Mouse (Mus musculus) hindbrain, embryonic 14.5 days (tissue): Measurements from ENCODE around the gene Ppp1r3e. TPM values are rescaled to one million over a fixed set of nuclear protein-coding genes. Genes with fewer than 3 reads are reported as not detected.

Experiments
- ATAC-seq: fragments of 200-750 bp; cut with Nextera tagmentation; 2 replicates; pipeline ENCODE4 v1.8.0; 2017; ENCODE audit warnings: moderate number of reproducible peaks, mild to moderate bottlenecking, moderate TSS enrichment, moderate library complexity; ENCODE audit not compliant: low FRiP score
- DNase-seq: peaks from one replicate; pipeline ENCODE4 v3.0.0-alpha.2; 2015; ENCODE audit warnings: low spot score
- H3K27ac ChIP-seq: fragments of 300-500 bp; sonication (generic); 2 replicates; pipeline ENCODE4 v1.5.1; 2014; ENCODE audit warnings: mild to moderate bottlenecking, moderate library complexity
- H3K27me3 ChIP-seq: fragments of 300-500 bp; sonication (generic); 2 replicates; pipeline ENCODE4 v1.6.1; 2014; ENCODE audit warnings: mild to moderate bottlenecking, low read length, mixed read lengths; ENCODE audit not compliant: control insufficient read depth, insufficient read depth
- H3K36me3 ChIP-seq: fragments of 300-500 bp; sonication (generic); replicated peaks from 2 replicates; pipeline ENCODE4 v1.6.1; 2014; ENCODE audit not compliant: control insufficient read depth, insufficient read depth
- H3K4me1 ChIP-seq: fragments of 300-500 bp; sonication (generic); replicated peaks from 2 replicates; pipeline ENCODE4 v1.6.1; 2014; ENCODE audit warnings: antibody characterized with exemption, low read length, mixed read lengths; ENCODE audit not compliant: control insufficient read depth, insufficient read depth
- H3K4me2 ChIP-seq: fragments of 300-500 bp; sonication (generic); replicated peaks from 2 replicates; pipeline ENCODE4 v1.6.1; 2014; ENCODE audit warnings: mild to moderate bottlenecking, moderate library complexity
- H3K4me3 ChIP-seq: fragments of 300-500 bp; sonication (generic); replicated peaks from 2 replicates; pipeline ENCODE4 v1.5.1; 2014; ENCODE audit warnings: mild to moderate bottlenecking, low read length
- H3K9ac ChIP-seq: fragments of 300-500 bp; sonication (generic); 2 replicates; pipeline ENCODE4 v1.6.1; 2014
- H3K9me3 ChIP-seq: fragments of 300-500 bp; sonication (generic); 2 replicates; pipeline ENCODE4 v1.6.1; 2016; ENCODE audit warnings: low read length; ENCODE audit not compliant: control insufficient read depth
- whole genome bisulfite sequencing: fragments of 180-500 bp; shearing (Covaris S2); extraction: QIAGEN DNeasy Blood & Tissue Kit; methylation state at CpG from one replicate; pipeline ENCODE4 v1.1.7; 2014; 5-methylcytosine and 5-hydroxymethylcytosine counted together
- polyA plus RNA-seq: library from polyadenylated mRNA; unstranded; fragments of >200 nt; fragmentation: Nextera tagmentation; extraction: Ambion mirVana; gene quantifications from 2 replicates; pipeline ENCODE4 v1.2.1, GENCODE M21; 2014

The Ppp1r3e gene
- polyA plus RNA-seq, 1 experiment from 2014 or later, result 5.0 TPM

- no peak for DNase-seq
- Histone ChIP-seq H3K27me3 (no peaks in the 10 kb centered on the region), H3K4me1 (peaks cover 11% of the 10 kb centered on the region), H3K4me3 (peak overlapping the region; percentile 83), H3K27ac (peak overlapping the region; percentile 94), H3K4me2 (peak overlapping the region; percentile 85), H3K9me3 (no peaks in the 10 kb centered on the region), H3K9ac (peak overlapping the region; percentile 95), H3K36me3 (peaks cover 42% of the 10 kb centered on the region)
- WGBS, result 3% methylated on average over 60 of the region's 69 CpGs
- peak; percentile 61 for ATAC-seq
These were observed 34.9 kb upstream of the Ppp1r3e start for GRCm38 (mm10) chr14:54912109-54912850.

- Histone ChIP-seq H3K27ac (no peak overlapping the region), H3K27me3 (no peaks in the 10 kb centered on the region), H3K4me2 (no peak overlapping the region), H3K36me3 (peaks cover 61% of the 10 kb centered on the region), H3K9ac (no peak overlapping the region), H3K9me3 (no peaks in the 10 kb centered on the region), H3K4me3 (no peak overlapping the region), H3K4me1 (peaks cover 10% of the 10 kb centered on the region)
- DNase-seq (no peak), ATAC-seq (no peak)
- WGBS, result 81% methylated on average over 7 of the region's 7 CpGs
These were observed 31.3 kb upstream of the Ppp1r3e start for GRCm38 (mm10) chr14:54908682-54909081.

GRCm38 (mm10) chr14:54903641-54904040 lies 26.3 kb upstream of the Ppp1r3e start:
- WGBS, result 92% methylated on average over 4 of the region's 4 CpGs

DNA sequence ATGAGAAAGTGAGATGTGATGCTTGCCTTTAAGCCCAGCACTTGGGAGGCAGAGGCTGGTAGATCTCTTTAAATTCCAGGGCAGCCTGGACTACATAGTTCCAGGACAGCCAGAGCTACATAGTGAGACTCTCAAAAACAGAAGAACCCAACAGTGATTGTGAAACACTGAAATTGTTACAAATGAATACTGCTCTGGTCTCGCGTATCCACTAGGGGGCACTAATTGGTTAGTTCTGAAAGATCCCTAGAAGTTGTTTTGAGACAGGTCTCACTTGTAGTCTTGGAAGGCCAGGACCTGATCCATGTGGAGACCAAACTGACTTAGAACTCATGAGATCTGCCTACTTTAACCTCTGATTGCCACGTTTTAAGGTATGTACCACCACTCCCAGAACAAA lies 23.0 kb upstream of the Ppp1r3e start:
- no peak overlapping the region for H3K27ac ChIP-seq
- peaks cover 8% of the 10 kb centered on the region for H3K4me1 ChIP-seq
- no peak overlapping the region for H3K4me2 ChIP-seq
- H3K9me3 ChIP-seq, result no peaks in the 10 kb centered on the region
- no peak overlapping the region for H3K4me3 ChIP-seq
- H3K36me3 ChIP-seq, result peaks cover 50% of the 10 kb centered on the region
- H3K9ac ChIP-seq, result no peak overlapping the region
- no peaks in the 10 kb centered on the region for H3K27me3 ChIP-seq
- 1% methylated on average over 3 of the region's 3 CpGs for WGBS
- DNase-seq (peak; percentile 93), ATAC-seq (peak; percentile 64)

More at GRCm38 (mm10) chr14:54903641-54904040, 26.3 kb upstream of the Ppp1r3e start:
- DNase-seq (no peak), ATAC-seq (no peak)
- H3K27ac ChIP-seq, result no peak overlapping the region
- H3K9ac ChIP-seq, result no peak overlapping the region
- no peak overlapping the region for H3K4me3 ChIP-seq
- H3K4me2 ChIP-seq, result no peak overlapping the region
- H3K36me3 ChIP-seq, result peaks cover 50% of the 10 kb centered on the region
- H3K4me1 ChIP-seq, result 0 out of 2 replicates have a peak, but pooled peaks cover 2% of the 10 kb centered on the region
- H3K9me3 ChIP-seq, result no peaks in the 10 kb centered on the region
- H3K27me3 ChIP-seq, result no peaks in the 10 kb centered on the region

- H3K4me2 ChIP-seq, result no peak overlapping the region
- no peak overlapping the region for H3K27ac ChIP-seq
- H3K36me3 ChIP-seq, result peaks cover 44% of the 10 kb centered on the region
- WGBS, result 68% methylated on average over 2 of the region's 2 CpGs
- H3K4me3 ChIP-seq, result no peak overlapping the region
- ATAC-seq (no peak), DNase-seq (no peak)
- no peak overlapping the region for H3K9ac ChIP-seq
- H3K4me1 ChIP-seq, result peaks cover 17% of the 10 kb centered on the region
- H3K27me3 ChIP-seq, result no peaks in the 10 kb centered on the region
- no peaks in the 10 kb centered on the region for H3K9me3 ChIP-seq
These were observed 20.1 kb upstream of the Ppp1r3e start for GRCm38 (mm10) chr14:54897445-54897844.

- Histone ChIP-seq H3K27ac (peak overlapping the region; percentile 98), H3K4me1 (peaks cover 17% of the 10 kb centered on the region), H3K4me2 (peak overlapping the region; percentile 65), H3K27me3 (no peaks in the 10 kb centered on the region), H3K4me3 (peak overlapping the region; percentile 93), H3K9ac (peak overlapping the region; percentile 99), H3K9me3 (no peaks in the 10 kb centered on the region), H3K36me3 (peaks cover 44% of the 10 kb centered on the region)
- DNase-seq (peak; percentile 56), ATAC-seq (no peak; the same call in 1 of the 2 replicates)
- WGBS, result under 1% methylated on average over 53 of the region's 54 CpGs
These were observed 17.2 kb upstream of the Ppp1r3e start for GRCm38 (mm10) chr14:54894296-54895151.

DNA sequence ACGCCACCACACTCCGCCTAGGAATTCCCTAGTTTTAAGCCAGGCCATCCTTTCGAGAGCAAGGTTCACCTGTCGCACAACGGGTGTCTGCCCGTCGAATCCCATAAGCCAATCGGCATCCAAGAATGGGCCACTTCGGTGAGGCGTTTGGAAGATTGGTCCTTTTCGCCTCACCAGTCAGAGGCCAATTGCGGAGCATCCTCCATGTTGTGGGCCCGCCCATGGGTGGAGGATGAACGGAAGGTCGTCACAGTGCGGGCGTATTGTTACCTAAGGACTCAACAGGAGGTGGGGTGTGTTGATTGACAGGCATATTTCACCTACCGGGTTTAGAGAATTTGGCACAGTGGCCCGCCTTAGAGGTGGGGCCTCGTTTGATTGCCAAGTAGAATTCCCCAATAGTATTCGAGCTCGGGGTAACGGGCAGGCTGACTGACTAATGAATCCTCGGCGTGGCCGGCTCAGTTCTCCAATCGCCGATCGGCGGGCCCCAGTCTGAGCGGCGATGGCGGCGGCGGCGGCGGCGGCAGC lies 16.4 kb upstream of the Ppp1r3e start:
- peaks cover 17% of the 10 kb centered on the region for H3K4me1 ChIP-seq
- H3K36me3 ChIP-seq, result peaks cover 36% of the 10 kb centered on the region
- WGBS, result under 1% methylated on average over 38 of the region's 38 CpGs
- no peaks in the 10 kb centered on the region for H3K9me3 ChIP-seq
- H3K27me3 ChIP-seq, result no peaks in the 10 kb centered on the region
- H3K9ac ChIP-seq, result peak overlapping the region; percentile 99
- H3K4me2 ChIP-seq, result peak overlapping the region; percentile 45
- ATAC-seq (peak; percentile 99), DNase-seq (peak; percentile 98)
- peak overlapping the region; percentile 98 for H3K27ac ChIP-seq
- H3K4me3 ChIP-seq, result peak overlapping the region; percentile 93

GRCm38 (mm10) chr14:54892200-54892599 lies 14.8 kb upstream of the Ppp1r3e start, which contains the start of gene Pabpn1:
Pabpn1 (plus strand) TSS chr14:54892500.
- H3K9me3 ChIP-seq, result no peaks in the 10 kb centered on the region
- H3K4me1 ChIP-seq, result peaks cover 17% of the 10 kb centered on the region
- ATAC-seq (no peak), DNase-seq (no peak)
- H3K4me3 ChIP-seq, result peak within 1 kb of the TSS; percentile 28
- WGBS, result 99% methylated on average over 3 of the region's 3 CpGs
- peak within 1 kb of the TSS; percentile 6; the same call in 1 of the 2 replicates for H3K9ac ChIP-seq
- peaks cover 22% of the 10 kb centered on the region for H3K36me3 ChIP-seq
- H3K4me2 ChIP-seq, result peak within 1 kb of the TSS; percentile 45
- H3K27ac ChIP-seq, result peak within 1 kb of the TSS; percentile 72
- H3K27me3 ChIP-seq, result no peaks in the 10 kb centered on the region

GRCm38 (mm10) chr14:54885309-54885708 lies 8.0 kb upstream of the Ppp1r3e start:
- H3K9me3 ChIP-seq, result no peaks in the 10 kb centered on the region
- H3K4me2 ChIP-seq, result peak overlapping the region; percentile 81
- H3K9ac ChIP-seq, result 0 out of 2 replicates have a peak overlapping the region, but pooled peaks have one; percentile 90
- ATAC-seq (no peak), DNase-seq (no peak)
- no peak overlapping the region for H3K27ac ChIP-seq
- H3K4me1 ChIP-seq, result peaks cover 21% of the 10 kb centered on the region
- 92% methylated on average over 11 of the region's 11 CpGs for WGBS
- no peak overlapping the region for H3K4me3 ChIP-seq
- H3K27me3 ChIP-seq, result no peaks in the 10 kb centered on the region
- H3K36me3 ChIP-seq, result peaks cover 16% of the 10 kb centered on the region
